Mouse (Mus musculus) Muller cell, postnatal 12 days (primary cell): ENCODE measurements at regions not wholly inside any gene's neighbourhood (a gene's known extent, or its start where the extent isn't known, plus 50 kb on each side); places are given as distances from the start of the nearest gene placed in this dataset.

Source experiments
- DNase-seq: peaks from one replicate; pipeline ENCODE4 v3.0.0-alpha.2; 2015; ENCODE audit errors: inconsistent ontology term

GRCm38 (mm10) chr4:54407930-54408329 is 536.9 kb upstream of the Zfp462 start:
- DNase-seq = no peak

- DNase-seq = no peak
These were observed 514.1 kb upstream of the Zfp462 start for GRCm38 (mm10) chr4:54430789-54431188.

GRCm38 (mm10) chr4:54460596-54460995 is 484.3 kb upstream of the Zfp462 start:
- no peak for DNase-seq

GRCm38 (mm10) chr4:54469176-54469575 is 475.7 kb upstream of the Zfp462 start:
- peak; percentile 19 for DNase-seq

DNA sequence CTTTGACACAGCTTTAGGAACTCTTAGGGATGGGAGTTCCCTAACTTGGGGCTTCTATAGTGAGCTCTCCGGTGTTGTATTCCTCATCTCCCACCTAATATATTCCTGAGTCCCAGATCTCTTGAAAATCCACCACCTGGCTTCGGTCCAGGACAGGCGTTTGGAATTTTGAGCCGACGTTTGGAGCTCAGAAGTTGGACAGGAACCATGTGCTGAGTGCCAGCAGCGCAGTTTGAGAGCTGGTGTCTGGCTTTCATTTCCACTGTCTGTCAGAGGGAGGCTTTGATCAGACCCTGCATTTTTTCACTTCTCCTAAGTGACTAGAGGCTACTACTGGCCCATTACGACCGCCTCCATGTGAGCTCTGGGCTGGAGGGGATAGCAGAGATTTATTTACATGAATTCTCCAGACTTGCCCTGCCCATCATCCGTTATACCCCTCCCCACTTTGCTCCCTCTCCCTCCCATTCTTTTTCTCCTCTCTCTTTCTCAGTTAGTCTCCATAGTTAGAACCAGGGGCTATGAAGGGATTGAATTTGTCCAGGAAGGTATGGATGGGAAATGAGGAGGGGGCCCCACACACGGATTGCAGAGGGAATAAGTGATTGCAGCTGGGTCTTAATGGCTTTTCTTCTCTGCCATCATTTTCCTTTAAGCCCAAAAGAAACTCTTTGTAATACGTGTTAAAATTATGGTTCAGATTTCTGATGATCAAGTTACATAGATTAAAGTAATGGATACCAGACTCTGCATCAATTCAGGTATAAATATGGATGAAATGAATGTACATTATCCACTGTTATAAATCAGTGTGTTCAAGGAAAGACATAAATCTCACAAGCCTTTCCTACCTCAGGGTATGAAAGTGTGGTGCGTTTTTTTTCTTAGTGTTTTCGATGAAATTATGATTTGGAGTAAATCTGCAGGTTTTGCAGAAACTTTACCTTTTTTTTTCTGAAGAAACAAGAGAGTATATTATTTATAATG is 474.5 kb upstream of the Zfp462 start:
- DNase-seq = peak; percentile 70

GRCm38 (mm10) chr4:54471009-54471408 is 473.8 kb upstream of the Zfp462 start:
- peak; percentile 19 for DNase-seq

GRCm38 (mm10) chr4:54481766-54482165 is 463.1 kb upstream of the Zfp462 start:
- no peak for DNase-seq

DNA sequence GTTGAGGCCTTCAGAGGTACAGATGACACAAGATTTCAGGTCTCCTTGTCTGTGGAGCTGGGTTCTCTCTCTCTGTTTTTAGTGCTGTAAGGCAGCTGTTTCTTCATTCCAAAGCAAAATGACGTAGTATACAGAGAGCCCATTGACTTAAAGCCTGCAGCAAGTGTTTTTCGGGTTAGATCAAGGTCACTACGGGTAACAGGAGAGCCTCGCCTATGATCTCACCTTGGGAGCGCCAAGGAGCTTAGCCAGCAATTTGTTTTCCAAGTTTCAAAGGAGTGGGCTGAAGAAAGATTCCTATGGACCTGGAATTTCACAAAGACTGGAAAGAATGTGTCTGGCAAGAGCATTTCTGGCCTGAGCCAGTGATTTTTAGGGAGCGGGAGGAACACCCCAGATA is 451.8 kb upstream of the Zfp462 start:
- DNase-seq = no peak

- no peak for DNase-seq
These were observed 447.4 kb upstream of the Zfp462 start for GRCm38 (mm10) chr4:54497312-54497994.

GRCm38 (mm10) chr4:54515934-54516333 is 428.9 kb upstream of the Zfp462 start:
- DNase-seq = no peak

GRCm38 (mm10) chr4:54523283-54523682 is 421.6 kb upstream of the Zfp462 start:
- DNase-seq = no peak

- no peak for DNase-seq
These were observed 418.8 kb upstream of the Zfp462 start for GRCm38 (mm10) chr4:54526003-54526586.

DNA sequence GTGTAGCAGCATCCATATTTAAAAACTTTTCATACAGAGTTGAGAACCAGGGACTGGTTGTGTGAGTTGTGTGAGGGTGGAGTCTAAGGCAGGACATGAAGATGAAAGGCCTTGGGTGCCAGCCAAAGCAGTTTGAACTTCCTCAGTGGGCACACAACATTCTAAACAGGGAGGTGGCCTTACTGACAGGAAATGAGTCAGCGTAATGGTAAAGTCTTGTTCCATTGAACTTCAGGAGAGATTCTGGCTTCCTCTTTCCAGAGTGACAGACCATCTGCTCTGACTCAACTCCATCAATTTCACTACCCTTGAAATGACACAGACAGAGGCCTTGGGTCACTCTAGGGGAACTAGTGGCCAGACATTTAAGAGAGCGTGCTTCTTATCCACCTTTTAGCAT is 417.2 kb upstream of the Zfp462 start:
- DNase-seq = peak; percentile 14

DNA sequence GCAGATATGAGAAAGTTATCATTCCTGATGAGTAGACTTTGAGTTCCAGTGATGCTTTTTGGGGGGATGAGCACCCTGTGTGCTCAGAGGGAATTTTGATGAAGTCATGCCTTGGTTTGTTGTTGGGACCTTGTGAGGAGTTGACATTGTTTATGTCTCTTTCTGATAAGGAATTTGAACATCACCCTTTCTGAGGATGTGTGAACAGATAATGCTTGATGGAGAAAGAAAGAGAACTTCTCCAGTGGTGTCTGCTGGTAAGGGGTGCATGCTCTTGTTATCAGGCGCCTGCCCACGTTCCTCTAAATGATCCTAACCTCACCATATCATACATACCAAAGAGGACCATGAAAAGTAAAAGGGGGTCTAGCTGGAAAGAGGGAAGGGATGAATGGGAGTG is 413.1 kb upstream of the Zfp462 start:
- no peak for DNase-seq

- DNase-seq = no peak
These were observed 411.0 kb upstream of the Zfp462 start for GRCm38 (mm10) chr4:54533846-54534245.

GRCm38 (mm10) chr4:54552864-54553618 is 391.8 kb upstream of the Zfp462 start:
- no peak for DNase-seq

GRCm38 (mm10) chr4:54563075-54563474 is 381.8 kb upstream of the Zfp462 start:
- DNase-seq = no peak

DNA sequence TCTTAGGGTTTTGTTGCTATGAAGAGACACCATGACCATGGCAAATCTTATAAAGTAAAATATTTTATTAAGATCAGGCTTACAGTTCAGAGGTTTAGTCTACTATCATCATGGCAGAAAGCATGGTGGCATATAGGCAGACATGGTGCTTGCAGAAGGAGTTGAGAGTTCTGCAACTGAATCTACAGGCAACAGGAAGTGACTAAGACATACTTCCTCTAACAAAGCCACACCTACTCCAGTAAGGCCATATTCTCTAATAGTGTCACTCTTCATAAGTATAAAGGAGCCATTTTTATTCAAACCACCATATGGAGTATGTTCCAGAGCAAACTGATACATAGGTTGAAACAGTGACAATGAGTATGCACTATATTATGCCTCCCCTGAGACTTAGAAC is 371.7 kb upstream of the Zfp462 start:
- DNase-seq = no peak

DNA sequence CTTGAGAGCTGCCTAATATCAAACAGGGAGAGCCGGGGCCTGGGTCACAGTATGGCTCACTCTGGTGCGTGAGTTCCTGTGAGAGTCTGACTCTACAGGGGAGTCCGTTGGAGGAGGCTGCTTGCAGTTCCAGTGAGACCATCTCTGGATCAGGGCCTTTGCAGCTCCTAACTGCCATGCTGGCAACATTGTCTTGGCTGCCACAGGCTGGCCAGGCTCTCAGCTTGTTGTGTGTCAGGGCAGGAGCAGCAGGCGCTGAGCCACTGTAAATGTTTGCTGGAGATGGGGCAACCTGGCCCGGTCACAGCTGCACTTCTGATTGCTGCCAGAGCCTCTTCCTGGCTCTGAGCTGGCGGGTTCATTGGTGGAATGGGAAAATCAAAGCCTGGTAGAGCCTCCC is 357.7 kb upstream of the Zfp462 start:
- DNase-seq = no peak

DNA sequence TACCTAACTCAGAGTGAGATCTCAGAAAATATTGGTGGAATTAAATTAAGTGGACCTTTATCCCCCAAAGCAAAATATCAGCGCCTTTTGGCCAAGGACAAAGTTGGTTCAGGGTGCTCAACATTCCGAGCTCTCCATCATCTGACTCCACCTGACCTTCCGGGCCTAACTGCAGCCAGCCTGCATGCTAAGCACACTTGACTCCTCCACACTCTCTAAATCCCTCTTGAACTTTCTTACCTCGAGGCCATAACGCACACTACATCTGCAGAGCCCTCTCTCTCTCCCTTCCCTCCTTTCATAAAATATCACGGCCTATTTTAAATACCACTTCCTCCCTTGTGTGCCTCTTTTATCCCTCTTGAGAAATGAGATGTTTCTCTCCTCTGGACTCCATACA is 356.1 kb upstream of the Zfp462 start:
- DNase-seq = no peak

DNA sequence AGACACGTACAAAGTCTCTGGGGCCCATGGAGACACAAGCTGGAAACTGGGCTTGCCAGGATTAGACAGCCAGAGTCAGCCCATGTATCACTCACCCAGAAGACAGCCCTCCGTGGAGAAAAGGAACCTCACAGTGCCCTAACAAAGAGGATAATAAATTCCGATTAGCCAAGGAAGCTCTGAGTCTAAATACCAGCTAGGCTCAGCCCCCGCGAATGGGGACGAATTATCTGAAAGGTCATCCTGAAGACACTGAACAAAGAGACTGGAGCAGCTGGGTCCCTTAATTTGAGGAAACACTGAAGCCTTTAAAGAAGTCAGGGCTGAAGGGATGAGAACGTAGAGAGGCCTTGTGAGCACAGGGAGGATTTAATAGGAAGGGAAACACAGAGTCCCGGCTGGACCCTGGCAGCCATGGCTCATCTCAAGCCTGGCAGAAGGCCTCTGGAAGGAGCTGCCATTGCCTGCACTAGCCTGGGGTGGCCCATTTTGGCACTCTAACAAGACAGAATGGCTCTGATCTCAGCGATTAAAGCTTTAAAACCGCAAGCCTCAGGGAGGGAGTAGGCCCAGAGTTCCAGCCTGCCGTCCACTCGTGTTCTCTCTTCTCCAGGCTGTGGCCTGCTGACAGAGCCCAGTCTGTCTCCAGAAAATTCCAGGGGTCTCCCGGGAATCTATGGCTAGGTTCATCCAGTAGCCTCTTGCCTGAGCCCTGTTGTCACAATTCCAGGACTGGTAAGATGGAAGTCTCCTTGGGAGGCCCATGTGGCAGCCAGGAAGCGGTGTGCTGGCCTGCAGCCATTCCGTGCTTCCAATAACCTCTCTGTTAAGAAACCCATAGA is 343.0 kb upstream of the Zfp462 start:
- DNase-seq = peak; percentile 78
